Mouse (Mus musculus): Measurements from ENCODE around the gene Mrpl58. TPM values are rescaled to one million over a fixed set of nuclear protein-coding genes. Genes with fewer than 3 reads are reported as not detected.

The Mrpl58 gene
- total RNA-seq (2021), result 100 to 1,000 TPM; 144 to 150 TPM

- intact Hi-C loops (cut with DNase I), result loop anchor here (2.0 kb wide), 1 partner anchor 21 kb away; no protein-coding TSS in a partner anchor
These were observed at the start of gene Mrpl58 for GRCm38 (mm10) chr11:115403338-115404124. Gene Mrpl58 (plus strand): TSS chr11:115403752.

GRCm38 (mm10) chr11:115354183-115354582 is 49.4 kb upstream of the Mrpl58 start:
- peak; percentile 70 to 82 for DNase-seq
- intact Hi-C loops (cut with DNase I), result loop anchor here (1.0 to 5.0 kb wide), 3 partner anchors 32 to 151 kb away; partner anchors contain the start of gene Ush1g

More at GRCm38 (mm10) chr11:115403338-115404124, at the start of gene Mrpl58:
- DNase-seq, result peak; percentile 92 to 94

- intact Hi-C loops (cut with DNase I), result loop anchor here (2.0 kb wide), 2 partner anchors 24 to 54 kb away; no protein-coding TSS in a partner anchor
- DNase-seq, result peak; percentile 81 to 84
These were observed 45.1 kb upstream of the Mrpl58 start for GRCm38 (mm10) chr11:115358468-115358867.

- DNase-seq, result no peak
- intact Hi-C loops (cut with DNase I), result loop anchor here (1.0 to 2.0 kb wide), 3 partner anchors 24 to 115 kb away; no protein-coding TSS in a partner anchor
These were observed 44.3 kb upstream of the Mrpl58 start for GRCm38 (mm10) chr11:115359293-115359692.

GRCm38 (mm10) chr11:115359726-115360125 is 43.8 kb upstream of the Mrpl58 start:
- DNase-seq, result no peak
- intact Hi-C loops (cut with DNase I), result loop anchor here (1.0 to 2.0 kb wide), 3 partner anchors 23 to 115 kb away; no protein-coding TSS in a partner anchor

GRCm38 (mm10) chr11:115364136-115364535 is 39.4 kb upstream of the Mrpl58 start:
- intact Hi-C loops (cut with DNase I), result no loop called here
- no peak for DNase-seq

- peak in 1 of 2 experiments; percentile 25 for DNase-seq
These were observed 37.4 kb upstream of the Mrpl58 start for GRCm38 (mm10) chr11:115366039-115366705.

GRCm38 (mm10) chr11:115366706-115367394 is 36.7 kb upstream of the Mrpl58 start:
- DNase-seq, result peak in 1 of 2 experiments; percentile 9
- intact Hi-C loops (cut with DNase I), result no loop called here

More at GRCm38 (mm10) chr11:115366039-115366705, 37.4 kb upstream of the Mrpl58 start:
- intact Hi-C loops (cut with DNase I), result no loop called here

GRCm38 (mm10) chr11:115367395-115367944 is 36.1 kb upstream of the Mrpl58 start, which contains the start of gene Hid1:
Gene Hid1 (minus strand): TSS chr11:115367756.
- DNase-seq, result peak; percentile 77 to 79
- intact Hi-C loops (cut with DNase I), result no loop called here

GRCm38 (mm10) chr11:115370368-115370767 is 33.2 kb upstream of the Mrpl58 start:
- intact Hi-C loops (cut with DNase I), result loop anchor here (5.0 kb wide), 1 partner anchor 42 kb away; no protein-coding TSS in a partner anchor

GRCm38 (mm10) chr11:115371354-115371753 is 32.2 kb upstream of the Mrpl58 start:
- DNase-seq, result peak; percentile 41
- intact Hi-C loops (cut with DNase I), result loop anchor here (5.0 kb wide), 1 partner anchor 41 kb away; no protein-coding TSS in a partner anchor

More at GRCm38 (mm10) chr11:115370368-115370767, 33.2 kb upstream of the Mrpl58 start:
- no peak for DNase-seq

- intact Hi-C loops (cut with DNase I), result loop anchor here (5.0 kb wide), 1 partner anchor 40 kb away; no protein-coding TSS in a partner anchor
- no peak for DNase-seq
These were observed 31.5 kb upstream of the Mrpl58 start for GRCm38 (mm10) chr11:115372015-115372414.

- intact Hi-C loops (cut with DNase I), result loop anchor here (5.0 kb wide), 1 partner anchor 40 kb away; no protein-coding TSS in a partner anchor
These were observed 30.8 kb upstream of the Mrpl58 start for GRCm38 (mm10) chr11:115372737-115373136.

GRCm38 (mm10) chr11:115373805-115374694 is 29.5 kb upstream of the Mrpl58 start:
- intact Hi-C loops (cut with DNase I), result loop anchor here (5.0 kb wide), 1 partner anchor 38 kb away; no protein-coding TSS in a partner anchor
- peak; percentile 86 to 89 for DNase-seq

More at GRCm38 (mm10) chr11:115372737-115373136, 30.8 kb upstream of the Mrpl58 start:
- DNase-seq, result no peak

GRCm38 (mm10) chr11:115374695-115375425 is 28.7 kb upstream of the Mrpl58 start:
- DNase-seq, result peak in 1 of 2 experiments; percentile 48
- intact Hi-C loops (cut with DNase I), result loop anchor here (5.0 kb wide), 1 partner anchor 37 kb away; no protein-coding TSS in a partner anchor

- no peak for DNase-seq
- intact Hi-C loops (cut with DNase I), result no loop called here
These were observed 26.8 kb upstream of the Mrpl58 start for GRCm38 (mm10) chr11:115376722-115377121.

GRCm38 (mm10) chr11:115377254-115377653 is 26.3 kb upstream of the Mrpl58 start:
- DNase-seq, result no peak
- intact Hi-C loops (cut with DNase I), result no loop called here

GRCm38 (mm10) chr11:115377854-115378253 is 25.7 kb upstream of the Mrpl58 start:
- intact Hi-C loops (cut with DNase I), result no loop called here
- DNase-seq, result no peak

Data from heart, postnatal 10 days (tissue).